Mouse (Mus musculus): ENCODE results near the gene Dlst.

Dlst gene

GRCm38 (mm10) chr12:85181475-85182344 lies 71.1 kb downstream of the Dlst start:
- no peak for DNase-seq (ENCODE audit: low read depth, low spot score)

- DNase-seq (ENCODE audit: low read depth, low spot score), result no peak
These were observed 71.7 kb downstream of the Dlst start for GRCm38 (mm10) chr12:85182345-85182643.

- no peak for DNase-seq (ENCODE audit: low read depth, low spot score)
These were observed 72.3 kb downstream of the Dlst start for GRCm38 (mm10) chr12:85182898-85183297.

GRCm38 (mm10) chr12:85184118-85184517 lies 73.5 kb downstream of the Dlst start:
- DNase-seq (ENCODE audit: low read depth, low spot score), result no peak

Measured in telencephalon, adult 2 months (tissue).